Mouse (Mus musculus) limb, embryonic 15.5 days (tissue): Measurements from ENCODE around the gene Ms4a6c. TPM values are rescaled to one million over a fixed set of nuclear protein-coding genes. Genes with fewer than 3 reads are reported as not detected.
"Not testable (repeated sequence)": the region's sequence is repeated elsewhere in the genome, so short reads cannot be mapped to it uniquely, and the experiment has no call there.

Source experiments
- ATAC-seq: fragments of 200-750 bp; cut with Nextera tagmentation; 2 replicates; pipeline ENCODE4 v1.8.0; 2017; ENCODE audit warnings: low read depth, moderate TSS enrichment; ENCODE audit not compliant: insufficient number of reproducible peaks, low FRiP score, low TSS enrichment
- H3K27ac ChIP-seq: fragments of 300-500 bp; sonication (generic); 2 replicates; pipeline ENCODE4 v1.5.1; 2015; ENCODE audit warnings: moderate library complexity, mild to moderate bottlenecking, inconsistent platforms
- H3K27me3 ChIP-seq: fragments of 300-500 bp; sonication (generic); 2 replicates; pipeline ENCODE4 v1.6.1; 2015; ENCODE audit warnings: inconsistent platforms
- H3K36me3 ChIP-seq: fragments of 300-500 bp; sonication (generic); 2 replicates; pipeline ENCODE4 v1.6.1; 2015; ENCODE audit warnings: inconsistent platforms
- H3K4me1 ChIP-seq: fragments of 300-500 bp; sonication (generic); 2 replicates; pipeline ENCODE4 v1.6.1; 2015; ENCODE audit warnings: inconsistent platforms
- H3K4me2 ChIP-seq: fragments of 300-500 bp; sonication (generic); 2 replicates; pipeline ENCODE4 v1.6.1; 2015; ENCODE audit warnings: mild to moderate bottlenecking, inconsistent platforms
- H3K4me3 ChIP-seq: fragments of 300-500 bp; sonication (generic); 2 replicates; pipeline ENCODE4 v1.5.1; 2015; ENCODE audit warnings: mild to moderate bottlenecking, inconsistent platforms
- H3K9ac ChIP-seq: fragments of 300-500 bp; sonication (generic); 2 replicates; pipeline ENCODE4 v1.6.1; 2015; ENCODE audit warnings: inconsistent platforms
- H3K9me3 ChIP-seq: fragments of 300-500 bp; sonication (generic); 2 replicates; pipeline ENCODE4 v1.6.1; 2016; ENCODE audit warnings: inconsistent platforms
- WGBS: fragments of 180-500 bp; shearing (Covaris S2); methylation state at CpG from one replicate; pipeline ENCODE4 v1.1.7; 2015; 5-methylcytosine and 5-hydroxymethylcytosine counted together
- polyA plus RNA-seq: library from polyadenylated mRNA; unstranded; fragments of >200 nt; fragmentation: Nextera tagmentation; extraction: Ambion mirVana; gene quantifications from 2 replicates; pipeline ENCODE4 v1.2.1, GENCODE M21; 2015

Ms4a6c gene
- 9.4 and 10.4 TPM in 2 replicates for polyA plus RNA-seq

DNA sequence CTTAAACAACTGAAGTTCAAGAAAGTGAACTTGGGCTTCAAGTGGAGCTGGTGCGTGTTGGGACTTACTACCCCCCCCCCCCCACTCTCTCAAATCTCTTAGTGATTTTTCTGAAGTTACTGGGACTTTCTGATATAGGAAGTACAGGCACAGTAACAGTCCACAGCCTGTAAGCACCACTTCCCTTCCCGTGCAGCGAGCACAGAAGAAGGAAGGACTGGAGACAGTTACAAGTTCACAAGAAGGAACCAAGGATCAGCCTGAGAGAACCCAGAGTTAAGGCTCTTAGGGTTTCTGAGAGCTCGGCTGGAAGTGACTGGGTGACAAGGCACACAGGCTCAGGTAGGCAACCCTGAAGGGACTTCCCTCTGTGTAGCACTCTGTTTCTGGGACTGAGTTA, at the start of gene Ms4a6c:
Gene Ms4a6c (plus strand): TSS at position 152 of the 400 bp plus-strand sequence.
- not testable (repeated sequence) for H3K27ac ChIP-seq, H3K36me3 ChIP-seq, H3K9me3 ChIP-seq, H3K27me3 ChIP-seq, H3K4me2 ChIP-seq, H3K4me1 ChIP-seq, H3K9ac ChIP-seq, ATAC-seq, H3K4me3 ChIP-seq
- WGBS = 92% methylated on average over 4 of the region's 4 CpGs

DNA sequence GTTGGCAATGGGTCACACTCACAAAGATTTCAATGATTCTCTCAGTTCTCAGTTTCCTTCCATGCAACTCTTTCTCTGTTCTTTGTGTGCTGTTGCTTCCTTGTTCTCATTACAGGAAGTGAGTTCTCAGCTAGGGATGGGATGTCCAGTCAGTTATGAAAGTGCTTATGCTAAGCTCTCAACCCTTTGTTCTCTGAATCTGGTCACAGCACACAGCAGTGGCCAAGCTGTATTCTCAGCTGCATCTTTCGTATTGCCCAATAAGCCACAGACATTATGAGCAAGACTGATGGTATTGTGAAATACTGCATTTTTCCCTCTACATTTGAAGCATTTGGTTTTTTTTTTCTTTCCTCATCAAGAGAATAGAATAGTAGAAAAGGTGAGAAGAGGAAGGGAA, 38.0 kb upstream of the Ms4a6c start:
- H3K27me3 ChIP-seq, H3K9ac ChIP-seq, H3K36me3 ChIP-seq, H3K27ac ChIP-seq, H3K9me3 ChIP-seq, H3K4me1 ChIP-seq, H3K4me3 ChIP-seq, H3K4me2 ChIP-seq, ATAC-seq: not testable (repeated sequence)
- WGBS = 87% methylated on average over 1 of the region's 1 CpGs

DNA sequence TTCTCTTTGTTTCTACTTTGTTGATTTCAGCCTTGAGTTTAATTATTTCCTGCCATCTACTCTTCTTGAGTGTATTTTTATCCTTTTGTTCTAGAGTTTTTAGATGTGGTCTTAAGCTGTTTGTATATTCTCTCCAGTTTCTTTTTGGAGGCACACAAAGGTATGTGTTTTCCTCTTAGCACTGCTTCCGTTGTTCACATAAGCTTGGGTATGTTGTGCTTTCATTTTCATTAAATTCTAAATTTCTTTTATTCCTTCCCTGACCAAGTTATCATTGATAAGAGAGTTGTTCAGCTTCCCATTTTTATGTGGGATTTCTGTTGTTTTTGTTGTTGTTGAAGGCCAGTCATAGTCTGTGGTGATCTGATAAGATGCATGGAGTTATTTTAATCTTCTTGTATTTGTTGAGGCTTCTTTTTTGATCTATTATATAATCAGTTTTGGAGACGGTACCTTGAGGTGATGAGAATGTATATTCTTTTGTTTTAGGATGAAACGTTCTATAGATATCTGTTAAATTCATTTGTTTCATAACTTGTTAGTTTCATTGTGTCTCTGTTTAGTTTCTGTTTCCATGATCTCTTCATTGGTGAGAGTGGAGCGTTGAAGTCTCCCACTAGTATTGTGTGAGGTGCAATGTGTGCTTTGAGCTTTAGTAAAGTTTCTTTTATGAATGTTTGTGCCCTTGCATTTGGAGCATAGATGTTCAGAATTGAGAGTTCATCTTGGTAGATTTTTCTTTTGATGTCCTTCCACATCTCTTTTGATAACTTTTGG, 33.9 kb upstream of the Ms4a6c start:
- WGBS = 85% methylated on average over 4 of the region's 4 CpGs
- Histone ChIP-seq H3K27me3 (no peaks in the 10 kb centered on the region), H3K4me1 (no peaks in the 10 kb centered on the region), H3K27ac (no peak overlapping the region), H3K36me3 (no peaks in the 10 kb centered on the region), H3K9ac (no peak overlapping the region), H3K9me3 (no peaks in the 10 kb centered on the region), H3K4me3 (no peak overlapping the region), H3K4me2 (no peak overlapping the region)
- no peak for ATAC-seq

DNA sequence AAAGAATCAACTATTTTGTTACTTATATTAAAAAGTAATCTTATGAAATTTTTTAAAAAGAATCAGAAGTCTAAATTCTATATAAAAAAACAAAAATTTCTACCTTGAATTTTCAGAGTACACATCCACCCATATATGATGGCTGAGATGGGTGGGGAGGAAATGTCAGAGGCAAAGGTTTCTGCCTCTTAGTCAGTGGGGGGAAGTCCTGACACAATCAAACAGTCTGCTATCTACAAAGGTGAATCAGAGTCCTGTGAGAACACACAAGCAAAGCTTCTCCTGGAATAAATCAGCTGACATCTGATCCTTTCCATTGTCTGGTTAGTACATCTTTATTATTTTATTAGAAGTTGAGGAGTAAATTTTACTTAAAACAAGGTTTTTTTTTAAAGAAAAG, 25.8 kb upstream of the Ms4a6c start, which contains the start of gene Ms4a4b:
Gene Ms4a4b (plus strand): TSS at position 216 of the 400 bp plus-strand sequence.
- Histone ChIP-seq H3K27ac (no peak within 1 kb of the TSS), H3K9me3 (no peaks in the 10 kb centered on the region), H3K36me3 (no peaks in the 10 kb centered on the region), H3K4me3 (no peak within 1 kb of the TSS), H3K4me1 (no peaks in the 10 kb centered on the region), H3K4me2 (no peak within 1 kb of the TSS), H3K9ac (no peak within 1 kb of the TSS), H3K27me3 (no peaks in the 10 kb centered on the region)
- no peak for ATAC-seq

DNA sequence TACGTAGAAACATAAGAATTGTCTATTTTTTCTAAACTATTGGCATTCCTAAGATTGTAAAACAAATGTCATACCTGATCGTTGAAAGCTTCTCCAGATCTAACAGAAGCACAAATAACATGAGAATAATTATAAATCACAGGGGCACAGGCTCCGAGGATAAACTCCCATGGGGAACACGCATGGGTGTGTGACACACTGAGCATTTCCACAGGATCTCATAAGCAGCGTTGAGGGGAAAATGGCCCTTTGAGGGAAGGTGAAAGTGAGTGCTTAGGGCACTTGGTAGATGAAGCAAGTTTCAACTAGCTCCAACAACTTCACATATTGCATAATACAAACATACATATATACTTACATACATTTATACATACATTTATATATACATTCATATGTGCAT, 25.2 kb upstream of the Ms4a6c start:
- Histone ChIP-seq H3K4me1 (no peaks in the 10 kb centered on the region), H3K27ac (no peak overlapping the region), H3K9ac (no peak overlapping the region), H3K4me3 (no peak overlapping the region), H3K36me3 (no peaks in the 10 kb centered on the region), H3K4me2 (no peak overlapping the region), H3K27me3 (no peaks in the 10 kb centered on the region), H3K9me3 (no peaks in the 10 kb centered on the region)
- 80% methylated on average over 5 of the region's 5 CpGs for WGBS
- ATAC-seq = no peak

DNA sequence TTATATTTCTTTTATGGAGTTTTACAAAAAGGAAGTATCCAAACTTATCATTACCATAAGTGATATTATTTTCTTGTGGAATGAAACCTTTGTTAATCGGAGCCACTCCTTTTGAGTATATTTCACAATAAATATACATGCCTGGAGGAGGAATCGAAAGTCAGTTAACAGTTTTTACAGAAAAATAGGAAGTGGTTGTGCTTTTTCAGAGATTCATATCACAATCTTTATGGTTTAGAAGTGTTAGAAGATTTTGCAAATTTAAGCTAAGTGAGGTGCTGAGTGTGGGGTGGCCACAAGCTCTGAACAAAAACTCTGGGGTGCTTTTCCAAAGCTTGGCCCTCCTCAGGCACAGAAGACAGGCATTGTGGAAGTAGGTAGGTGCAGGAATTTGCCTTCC, 21.9 kb upstream of the Ms4a6c start:
- H3K36me3 ChIP-seq = no peaks in the 10 kb centered on the region
- 76% methylated on average over 2 of the region's 2 CpGs for WGBS
- H3K27me3 ChIP-seq = no peaks in the 10 kb centered on the region

DNA sequence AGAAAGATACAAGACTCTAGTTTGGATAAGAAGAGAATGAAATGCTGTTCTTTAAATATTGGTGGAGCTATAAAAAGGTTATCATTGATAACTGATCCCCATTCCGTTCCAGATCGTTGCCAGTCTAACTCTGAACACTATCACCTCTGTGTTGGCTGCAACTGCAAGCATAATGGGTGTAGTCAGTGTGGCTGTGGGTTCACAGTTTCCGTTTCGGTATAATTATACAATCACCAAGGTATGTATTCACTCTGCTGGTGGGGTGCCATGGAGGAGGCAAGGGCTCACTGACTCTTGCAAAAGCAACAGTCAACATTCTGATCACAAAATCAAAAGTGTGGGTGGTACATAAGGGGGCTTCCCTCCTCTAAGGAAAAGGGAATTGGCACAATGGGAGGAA, 10.1 kb upstream of the Ms4a6c start:
- H3K4me1 ChIP-seq, H3K9ac ChIP-seq, H3K9me3 ChIP-seq, H3K4me2 ChIP-seq, H3K27me3 ChIP-seq, ATAC-seq, H3K27ac ChIP-seq, H3K4me3 ChIP-seq, H3K36me3 ChIP-seq: not testable (repeated sequence)
- 84% methylated on average over 4 of the region's 4 CpGs for WGBS

More for the DNA sequence above, 21.9 kb upstream of the Ms4a6c start:
- no peak overlapping the region for H3K27ac ChIP-seq
- no peak overlapping the region for H3K4me3 ChIP-seq
- no peak overlapping the region for H3K9ac ChIP-seq
- no peaks in the 10 kb centered on the region for H3K9me3 ChIP-seq
- no peak overlapping the region for H3K4me2 ChIP-seq
- no peaks in the 10 kb centered on the region for H3K4me1 ChIP-seq
- no peak for ATAC-seq

DNA sequence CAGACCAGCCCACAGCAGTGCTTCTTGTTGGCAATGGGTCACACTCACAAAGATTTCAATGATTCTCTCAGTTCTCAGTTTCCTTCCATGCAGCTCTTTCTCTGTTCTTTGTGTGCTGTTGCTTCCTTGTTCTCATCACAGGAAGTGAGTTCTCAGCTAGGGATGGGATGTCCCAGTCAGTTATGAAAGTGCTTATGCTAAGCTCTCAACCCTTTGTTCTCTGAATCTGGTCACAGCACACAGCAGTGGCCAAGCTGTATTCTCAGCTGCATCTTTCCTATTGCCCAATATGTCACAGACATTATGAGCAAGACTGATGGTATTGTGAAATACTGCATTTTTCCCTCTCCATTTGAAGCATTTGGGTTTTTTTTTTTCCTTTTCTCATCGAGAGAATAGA, 4.4 kb upstream of the Ms4a6c start:
- not testable (repeated sequence) for H3K4me1 ChIP-seq, ATAC-seq, H3K27ac ChIP-seq, H3K9ac ChIP-seq, H3K9me3 ChIP-seq, H3K4me3 ChIP-seq, H3K27me3 ChIP-seq, H3K36me3 ChIP-seq, H3K4me2 ChIP-seq
- 56% methylated on average over 1 of the region's 1 CpGs for WGBS

DNA sequence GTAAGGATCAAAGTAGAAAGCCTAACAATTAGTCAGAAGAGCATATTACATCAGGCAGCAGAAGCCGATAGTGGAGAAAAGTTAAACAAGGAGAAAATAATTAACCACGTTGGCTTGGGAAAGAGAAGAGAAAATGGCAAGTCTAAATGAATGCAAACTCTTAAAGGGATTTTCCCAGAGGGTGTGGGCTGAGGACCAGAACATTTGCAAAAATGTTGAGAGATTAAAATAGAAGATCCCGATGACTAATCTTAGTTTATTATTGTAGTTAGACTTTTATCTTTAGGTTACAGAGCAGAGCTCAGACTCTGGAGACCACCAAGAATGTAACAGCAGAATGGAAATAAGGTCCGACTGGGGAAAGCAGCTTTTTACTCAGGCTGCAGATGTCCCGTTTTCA, 2.7 kb upstream of the Ms4a6c start:
- H3K36me3 ChIP-seq = no peaks in the 10 kb centered on the region
- H3K9ac ChIP-seq = no peak overlapping the region
- H3K27ac ChIP-seq = no peak overlapping the region
- WGBS = 64% methylated on average over 5 of the region's 5 CpGs
- no peak overlapping the region for H3K4me2 ChIP-seq
- no peaks in the 10 kb centered on the region for H3K4me1 ChIP-seq
- ATAC-seq = no peak
- H3K9me3 ChIP-seq = no peaks in the 10 kb centered on the region
- no peak overlapping the region for H3K4me3 ChIP-seq
- no peaks in the 10 kb centered on the region for H3K27me3 ChIP-seq

DNA sequence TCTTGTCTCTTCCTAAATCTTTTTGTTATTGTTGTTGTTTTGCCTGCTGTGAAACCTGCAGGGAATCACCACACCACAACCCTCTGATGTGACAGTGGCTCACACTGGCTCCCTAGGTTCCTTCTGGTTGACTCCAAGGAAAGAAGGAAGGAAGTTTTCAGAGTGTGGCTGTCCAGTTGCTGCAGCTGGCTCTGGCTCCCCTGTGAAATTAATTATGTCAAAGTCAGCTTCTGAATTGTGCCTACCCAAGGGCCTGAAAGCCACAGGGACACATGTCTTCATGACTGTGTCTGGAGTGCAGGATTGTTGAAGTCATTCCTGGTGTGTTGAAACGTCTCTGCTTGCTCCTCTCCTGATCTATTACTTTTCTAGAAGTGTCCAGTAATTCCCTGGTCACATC, 805 bp upstream of the Ms4a6c start:
- not testable (repeated sequence) for H3K9me3 ChIP-seq, H3K4me1 ChIP-seq, H3K27ac ChIP-seq, H3K4me2 ChIP-seq, H3K9ac ChIP-seq, H3K27me3 ChIP-seq, H3K4me3 ChIP-seq, H3K36me3 ChIP-seq, ATAC-seq
- WGBS = 60% methylated on average over 1 of the region's 1 CpGs

DNA sequence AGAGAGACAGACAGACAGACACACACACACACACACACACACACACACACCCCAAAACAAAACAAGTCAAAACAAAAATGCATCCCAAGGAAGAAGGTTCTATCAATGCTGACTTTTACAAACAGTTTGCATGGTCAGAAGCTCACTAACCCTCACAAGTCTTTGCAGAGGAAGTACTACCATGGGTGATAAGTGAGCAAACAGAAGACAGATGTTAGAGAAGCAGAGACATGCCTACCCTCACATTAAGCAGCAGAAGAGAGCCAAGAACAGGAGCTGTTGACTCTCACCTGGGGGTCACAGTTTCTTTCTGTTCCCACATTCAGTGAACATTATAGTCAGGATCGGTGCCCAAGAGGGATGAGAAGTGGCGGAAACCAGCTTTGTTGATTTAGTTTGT, 10.5 kb downstream of the Ms4a6c start:
- Histone ChIP-seq H3K4me2 (no peak overlapping the region), H3K4me3 (no peak overlapping the region), H3K27me3 (no peaks in the 10 kb centered on the region), H3K9me3 (no peaks in the 10 kb centered on the region), H3K4me1 (no peaks in the 10 kb centered on the region), H3K9ac (no peak overlapping the region), H3K27ac (no peak overlapping the region), H3K36me3 (no peaks in the 10 kb centered on the region)
- ATAC-seq = no peak
- 89% methylated on average over 2 of the region's 2 CpGs for WGBS

DNA sequence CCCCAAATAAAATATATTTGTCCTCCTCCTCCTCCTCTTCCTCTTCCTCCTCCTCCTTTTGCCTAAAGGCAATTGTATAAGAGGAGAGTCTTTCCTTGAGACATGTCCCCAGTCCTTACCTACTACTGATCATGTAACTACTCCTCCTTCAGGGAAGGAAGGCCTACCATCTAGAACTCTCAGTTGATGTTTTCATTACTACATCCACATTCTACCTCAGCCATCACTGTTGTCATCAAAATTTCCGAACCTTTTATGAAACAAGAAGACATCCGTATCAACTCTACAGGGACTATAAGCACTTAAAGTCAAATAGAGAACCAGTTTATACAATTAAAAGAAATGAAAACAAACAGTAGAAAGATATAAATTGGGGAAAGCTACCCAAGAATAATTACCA, 13.5 kb downstream of the Ms4a6c start:
- ATAC-seq = no peak
- no peaks in the 10 kb centered on the region for H3K9me3 ChIP-seq
- no peaks in the 10 kb centered on the region for H3K27me3 ChIP-seq
- H3K4me3 ChIP-seq = no peak overlapping the region
- no peaks in the 10 kb centered on the region for H3K4me1 ChIP-seq
- no peak overlapping the region for H3K4me2 ChIP-seq
- no peaks in the 10 kb centered on the region for H3K36me3 ChIP-seq
- H3K9ac ChIP-seq = no peak overlapping the region
- H3K27ac ChIP-seq = no peak overlapping the region
- WGBS = 86% methylated on average over 2 of the region's 2 CpGs

DNA sequence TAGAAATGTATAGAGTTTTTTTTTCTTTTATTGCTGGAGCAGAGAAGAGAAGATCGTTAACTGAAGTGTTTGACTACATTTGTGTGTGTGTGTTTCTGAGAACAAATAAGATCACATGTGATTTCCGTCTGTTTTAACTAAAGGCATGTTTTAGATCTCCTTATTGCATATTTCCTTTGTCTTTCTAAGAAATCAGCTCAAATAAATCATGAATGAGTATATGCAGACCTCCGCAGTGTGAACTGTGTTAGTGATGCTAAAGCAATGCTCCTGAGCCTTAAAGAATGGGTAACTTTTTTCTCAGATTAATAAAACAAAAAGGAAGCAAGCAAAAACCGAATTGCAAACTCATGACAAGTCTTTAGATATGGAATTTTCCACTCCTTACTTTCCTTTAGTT, 14.8 kb downstream of the Ms4a6c start:
- no peak overlapping the region for H3K4me2 ChIP-seq
- no peak overlapping the region for H3K27ac ChIP-seq
- WGBS = 68% methylated on average over 4 of the region's 4 CpGs
- H3K9me3 ChIP-seq = no peaks in the 10 kb centered on the region
- no peak overlapping the region for H3K9ac ChIP-seq
- no peaks in the 10 kb centered on the region for H3K27me3 ChIP-seq
- no peak for ATAC-seq
- H3K36me3 ChIP-seq = no peaks in the 10 kb centered on the region
- no peaks in the 10 kb centered on the region for H3K4me1 ChIP-seq
- no peak overlapping the region for H3K4me3 ChIP-seq
